Comparison of ENCODE assay signal across 8 mouse cellular contexts in genomic region chr5:66968925-66969711, GRCm38 (mm10).
DNase-seq lines count a peak whose midpoint lies in the region; ATAC-seq and TF ChIP-seq lines count a peak whose summit lies in the region.
"Had no signal": no experiment of that assay in that cellular context is flagged by ENCODE, and none has a peak within 500 bp of the region (broad histone marks: within the 10 kb centered on the region; RNA-seq: fewer than 3 reads in every experiment).

No protein-coding gene starts in this region.

- no peak for ATAC-seq in lung, embryonic 14.5 days (ENCODE audit: insufficient read depth)
- ATAC-seq in forebrain, embryonic 13.5 days: 0 out of 2 replicates have a peak, but pooled peaks have one; percentile 32

- peak overlapping the region; percentile 79 for H3K27ac ChIP-seq in lung, embryonic 14.5 days (ENCODE audit: low read depth)
- H3K27ac ChIP-seq in forebrain, embryonic 13.5 days: peak overlapping the region; percentile 73
- H3K27ac ChIP-seq in olfactory bulb, adult 2 months (ENCODE audit: insufficient read depth, low read depth, low read length): peak overlapping the region; percentile 61
- H3K27ac ChIP-seq: macrophage had no signal

- TF ChIP-seq CTCF in lung, embryonic 14.5 days (IDR thresholded peaks at IDR 0.05; ENCODE audit: low read depth): no peak
- TF ChIP-seq CTCF in olfactory bulb, adult 2 months (IDR thresholded peaks at IDR 0.05; ENCODE audit: insufficient read depth, low read depth, low read length): no peak

- 44% methylated on average over 19 of the region's 19 CpGs for WGBS in lung, embryonic 14.5 days
- 65% methylated on average over 19 of the region's 19 CpGs for WGBS in forebrain, embryonic 13.5 days
- WGBS in olfactory bulb, adult 2 months: 56% methylated on average over 19 of the region's 19 CpGs

- H3K9ac ChIP-seq in lung, embryonic 14.5 days: no peak overlapping the region; the same call in 1 of the 2 replicates
- peak overlapping the region; percentile 19; the same call in 1 of the 2 replicates for H3K9ac ChIP-seq in forebrain, embryonic 13.5 days

- H3K4me3 ChIP-seq in lung, embryonic 14.5 days (ENCODE audit: low read depth, low read length): peak overlapping the region; percentile 11; the same call in 1 of the 2 replicates
- H3K4me3 ChIP-seq in forebrain, embryonic 13.5 days: 0 out of 2 replicates have a peak overlapping the region, but pooled peaks have one; percentile 6
- H3K4me3 ChIP-seq in olfactory bulb, adult 2 months (ENCODE audit: insufficient read depth, low read depth, low read length): peak overlapping the region; percentile 49

- no peaks in the 10 kb centered on the region for H3K36me3 ChIP-seq in lung, embryonic 14.5 days (ENCODE audit: insufficient read depth)
- no peaks in the 10 kb centered on the region for H3K36me3 ChIP-seq in forebrain, embryonic 13.5 days (ENCODE audit: poor library complexity, severe bottlenecking)

- no peak for DNase-seq in lung, embryonic 14.5 days
- no peak for DNase-seq in lung, postnatal 25 days (ENCODE audit: low spot score)
- DNase-seq in kidney, postnatal 36 days: peak; percentile 28 to 32
- DNase-seq in gastrocnemius, adult 18-20 months (ENCODE audit: low spot score): no peak
- no peak for DNase-seq in cerebellum, postnatal 14 days

- no peaks in the 10 kb centered on the region for H3K27me3 ChIP-seq in lung, embryonic 14.5 days (ENCODE audit: insufficient read depth, low read length)
- no peaks in the 10 kb centered on the region for H3K27me3 ChIP-seq in forebrain, embryonic 13.5 days

- H3K4me2 ChIP-seq in lung, embryonic 14.5 days: peak overlapping the region; percentile 55
- peak overlapping the region; percentile 56 for H3K4me2 ChIP-seq in forebrain, embryonic 13.5 days

- no peak for TF ChIP-seq POLR2A in olfactory bulb, adult 2 months (IDR thresholded peaks at IDR 0.05; ENCODE audit: insufficient read depth, low read depth, low read length)

- 0 out of 2 replicates have a peak, but pooled peaks cover 5% of the 10 kb centered on the region for H3K4me1 ChIP-seq in lung, embryonic 14.5 days (ENCODE audit: insufficient read depth)
- H3K4me1 ChIP-seq in forebrain, embryonic 13.5 days: peaks cover 28% of the 10 kb centered on the region
- peaks cover 17% of the 10 kb centered on the region for H3K4me1 ChIP-seq in olfactory bulb, adult 2 months (ENCODE audit: control insufficient read depth, insufficient read depth, low read length)

- H3K9me3 ChIP-seq in lung, embryonic 14.5 days (ENCODE audit: low read depth, low read length): no peaks in the 10 kb centered on the region
- no peaks in the 10 kb centered on the region for H3K9me3 ChIP-seq in forebrain, embryonic 13.5 days (replicated peaks)

Comparison
In these comparisons a context has a peak if more than half of its experiments do, and no peak if none do; other contexts are left out.
1. DNase-seq: peak in kidney, postnatal 36 days (2 of 2); none in lung, embryonic 14.5 days (single experiment), lung, postnatal 25 days (single experiment), gastrocnemius, adult 18-20 months (single experiment) and cerebellum, postnatal 14 days (0 of 2).
2. Peak in every context shown above with its lines, with median percentiles within 50 percentile points of each other: H3K27ac ChIP-seq and H3K4me3 ChIP-seq.